Mouse (Mus musculus): ENCODE measurements at regions not wholly inside any gene's neighbourhood (a gene's known extent, or its start where the extent isn't known, plus 50 kb on each side); places are given as distances from the start of the nearest gene placed in this dataset.

GRCm38 (mm10) chr3:22331240-22331639, 254.8 kb downstream of the Tbl1xr1 start:
- in situ Hi-C loops (cut with MboI; ENCODE audit: low pct_unique_long_range_greater_than_20kb), result no loop called here
- TF ChIP-seq CTCF (IDR thresholded peaks at IDR 0.05), result no peak
- POLR2A ChIA-PET, result no interaction called here

More at GRCm38 (mm10) chr3:22331240-22331639, 254.8 kb downstream of the Tbl1xr1 start:
- peaks cover 19% of the 10 kb centered on the region for H3K27me3 ChIP-seq
- no peak for ATAC-seq
- CTCF ChIA-PET, result no interaction called here
- DNase-seq (ENCODE audit: low read depth, low spot score), result no peak

Data from Patski (cell line).